Mouse (Mus musculus) heart, postnatal 0 days (tissue): ENCODE measurements around the gene Cd79b. TPM values are rescaled to one million over a fixed set of nuclear protein-coding genes. Genes with fewer than 3 reads are reported as not detected.
"Not testable (repeated sequence)": the region's sequence is repeated elsewhere in the genome, so short reads cannot be mapped to it uniquely, and the experiment has no call there.

Source experiments
- ATAC-seq: fragments of 200-750 bp; cut with Nextera tagmentation; 2 replicates; pipeline ENCODE4 v1.8.0; 2017; ENCODE audit warnings: low read depth, moderate number of reproducible peaks, moderate library complexity; ENCODE audit not compliant: insufficient read depth
- DNase-seq: peaks from one replicate; pipeline ENCODE4 v3.0.0-alpha.2; 2016; ENCODE audit warnings: low spot score
- H3K27ac ChIP-seq: fragments of 300-500 bp; sonication (generic); 2 replicates; pipeline ENCODE4 v1.5.1; 2014; ENCODE audit warnings: low read depth, mild to moderate bottlenecking
- H3K27me3 ChIP-seq: fragments of 300-500 bp; sonication (generic); 2 replicates; pipeline ENCODE4 v1.6.1; 2014; ENCODE audit warnings: low read length, mixed read lengths; ENCODE audit not compliant: control insufficient read depth, insufficient read depth
- H3K36me3 ChIP-seq: fragments of 300-500 bp; sonication (generic); replicated peaks from 2 replicates; pipeline ENCODE4 v1.6.1; 2014; ENCODE audit warnings: low read length, mixed read lengths; ENCODE audit not compliant: control insufficient read depth, insufficient read depth
- H3K4me1 ChIP-seq: fragments of 300-500 bp; sonication (generic); 2 replicates; pipeline ENCODE4 v1.6.1; 2014; ENCODE audit warnings: antibody characterized with exemption; ENCODE audit not compliant: control insufficient read depth, insufficient read depth
- H3K4me2 ChIP-seq: fragments of 300-500 bp; sonication (generic); 2 replicates; pipeline ENCODE4 v1.6.1; 2014; ENCODE audit warnings: low read depth, mild to moderate bottlenecking, low read length, moderate library complexity
- H3K4me3 ChIP-seq: fragments of 300-500 bp; sonication (generic); 2 replicates; pipeline ENCODE4 v1.5.1; 2014; ENCODE audit warnings: low read depth, low read length
- H3K9ac ChIP-seq: fragments of 300-500 bp; sonication (generic); replicated peaks from 2 replicates; pipeline ENCODE4 v1.6.1; 2014; ENCODE audit warnings: low read depth, low read length, mixed read lengths
- H3K9me3 ChIP-seq: fragments of 300-500 bp; sonication (generic); replicated peaks from 2 replicates; pipeline ENCODE4 v1.6.1; 2016; ENCODE audit warnings: low read length; ENCODE audit not compliant: control insufficient read depth
- CTCF ChIP-seq: IDR thresholded peaks from 2 replicates; pipeline ENCODE4 v1.5.1; 2016; ENCODE audit warnings: antibody characterized with exemption, control low read depth, low read depth
- EP300 ChIP-seq: IDR thresholded peaks from 2 replicates; pipeline ENCODE4 v1.6.1; 2016; ENCODE audit warnings: antibody characterized with exemption, low read depth
- WGBS: fragments of 180-500 bp; shearing (Covaris S2); extraction: QIAGEN DNeasy Blood & Tissue Kit; methylation state at CpG from one replicate; pipeline ENCODE4 v1.1.7; 2014; 5-methylcytosine and 5-hydroxymethylcytosine counted together
- polyA plus RNA-seq: library from polyadenylated mRNA; unstranded; fragments of >200 nt; fragmentation: Nextera tagmentation; extraction: Ambion mirVana; gene quantifications from 2 replicates; pipeline ENCODE4 v1.2.1, GENCODE M21; 2015
- total RNA-seq: library from RNA; depleted of rRNA; stranded (reverse); fragments of >200 nt; gene quantifications from 2 replicates; pipeline ENCODE4 v1.2.3, GENCODE M21; 2014; ENCODE audit warnings: low replicate concordance

Cd79b gene
- total and polyA plus RNA-seq, 2 experiments from 2014 or later = 0.19 to 1.2 TPM

- no peak overlapping the region for H3K4me3 ChIP-seq
- WGBS = 53% methylated on average over 4 of the region's 4 CpGs
- no peak for TF ChIP-seq EP300
- no peak for TF ChIP-seq CTCF
These were observed 37.4 kb upstream of the Cd79b start for GRCm38 (mm10) chr11:106351941-106352340.

GRCm38 (mm10) chr11:106351253-106351652, 36.7 kb upstream of the Cd79b start:
- Histone ChIP-seq H3K27ac (no peak overlapping the region), H3K4me1 (peaks cover 10% of the 10 kb centered on the region), H3K9me3 (no peaks in the 10 kb centered on the region), H3K4me3 (no peak overlapping the region), H3K4me2 (no peak overlapping the region), H3K9ac (no peak overlapping the region), H3K27me3 (no peaks in the 10 kb centered on the region), H3K36me3 (no peaks in the 10 kb centered on the region)
- ATAC-seq (no peak), DNase-seq (no peak)
- 66% methylated on average over 3 of the region's 3 CpGs for WGBS
- TF ChIP-seq EP300 (no peak), CTCF (no peak)

More at GRCm38 (mm10) chr11:106351941-106352340, 37.4 kb upstream of the Cd79b start:
- no peak for ATAC-seq
- Histone ChIP-seq H3K9ac (no peak overlapping the region), H3K36me3 (no peaks in the 10 kb centered on the region), H3K4me1 (peaks cover 10% of the 10 kb centered on the region), H3K27ac (no peak overlapping the region), H3K4me2 (no peak overlapping the region), H3K27me3 (no peaks in the 10 kb centered on the region), H3K9me3 (no peaks in the 10 kb centered on the region)
- DNase-seq = no peak

- TF ChIP-seq CTCF = no peak
- no peaks in the 10 kb centered on the region for H3K9me3 ChIP-seq
- no peak overlapping the region for H3K4me3 ChIP-seq
- DNase-seq (no peak), ATAC-seq (no peak; the same call in 1 of the 2 replicates)
- H3K4me1 ChIP-seq = peaks cover 7% of the 10 kb centered on the region
- no peak overlapping the region for H3K27ac ChIP-seq
- H3K9ac ChIP-seq = no peak overlapping the region
- H3K4me2 ChIP-seq = no peak overlapping the region
- H3K27me3 ChIP-seq = no peaks in the 10 kb centered on the region
- no peaks in the 10 kb centered on the region for H3K36me3 ChIP-seq
- WGBS = 67% methylated on average over 5 of the region's 5 CpGs
These were observed 36.3 kb upstream of the Cd79b start for GRCm38 (mm10) chr11:106350853-106351252.

GRCm38 (mm10) chr11:106349772-106350171, 35.2 kb upstream of the Cd79b start:
- no peak for TF ChIP-seq EP300
- TF ChIP-seq CTCF = no peak
- 60% methylated on average over 6 of the region's 6 CpGs for WGBS

GRCm38 (mm10) chr11:106344910-106345309, 30.3 kb upstream of the Cd79b start:
- 36% methylated on average over 6 of the region's 6 CpGs for WGBS
- 0 out of 2 replicates have a peak, but pooled peaks cover 4% of the 10 kb centered on the region for H3K4me1 ChIP-seq
- H3K4me2 ChIP-seq = no peak overlapping the region
- no peak for ATAC-seq
- H3K36me3 ChIP-seq = no peaks in the 10 kb centered on the region
- H3K9me3 ChIP-seq = no peaks in the 10 kb centered on the region
- H3K27ac ChIP-seq = no peak overlapping the region
- no peak overlapping the region for H3K4me3 ChIP-seq
- H3K9ac ChIP-seq = no peak overlapping the region
- no peak for DNase-seq
- no peaks in the 10 kb centered on the region for H3K27me3 ChIP-seq
- TF ChIP-seq CTCF (no peak), EP300 (no peak)

More at GRCm38 (mm10) chr11:106349772-106350171, 35.2 kb upstream of the Cd79b start:
- H3K4me2 ChIP-seq = no peak overlapping the region
- no peaks in the 10 kb centered on the region for H3K36me3 ChIP-seq
- no peak overlapping the region for H3K9ac ChIP-seq
- no peak for DNase-seq
- H3K27me3 ChIP-seq = no peaks in the 10 kb centered on the region
- H3K4me3 ChIP-seq = no peak overlapping the region
- no peaks in the 10 kb centered on the region for H3K9me3 ChIP-seq
- no peak overlapping the region for H3K27ac ChIP-seq
- no peak for ATAC-seq
- H3K4me1 ChIP-seq = no peaks in the 10 kb centered on the region

DNA sequence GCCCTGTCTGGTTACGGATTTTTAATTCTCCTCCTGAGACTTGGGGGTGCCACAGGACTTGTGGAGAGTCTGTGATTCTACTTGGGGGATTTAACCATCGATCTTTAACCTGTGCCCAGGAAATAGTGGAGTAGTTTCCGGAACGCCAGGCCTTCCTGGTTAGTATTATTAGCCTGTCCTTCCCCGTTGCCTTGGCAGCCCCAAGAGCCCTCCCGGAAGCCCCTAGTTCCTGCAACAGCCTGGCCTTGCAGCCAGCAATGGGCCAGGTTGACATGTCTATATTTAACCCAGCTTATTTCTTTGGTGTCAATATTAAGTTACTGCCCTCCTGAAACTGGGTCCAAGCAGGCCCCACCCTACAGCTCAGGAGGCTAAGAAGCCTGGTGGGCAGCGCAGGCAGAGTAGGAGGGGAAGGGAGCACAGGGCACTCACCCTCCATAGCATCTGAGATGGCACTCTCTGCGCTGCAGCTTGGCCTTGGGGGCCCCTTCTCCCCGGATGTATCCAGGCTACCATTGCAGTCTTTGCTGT, 26.5 kb upstream of the Cd79b start:
- Histone ChIP-seq H3K9me3 (no peaks in the 10 kb centered on the region), H3K4me2 (no peak overlapping the region), H3K4me3 (no peak overlapping the region), H3K27ac (no peak overlapping the region), H3K27me3 (no peaks in the 10 kb centered on the region), H3K36me3 (no peaks in the 10 kb centered on the region), H3K4me1 (0 out of 2 replicates have a peak, but pooled peaks cover 4% of the 10 kb centered on the region), H3K9ac (no peak overlapping the region)
- DNase-seq (no peak), ATAC-seq (no peak)
- 61% methylated on average over 9 of the region's 9 CpGs for WGBS
- TF ChIP-seq EP300 (no peak), CTCF (no peak)

- H3K4me2 ChIP-seq, DNase-seq, H3K4me1 ChIP-seq, H3K27ac ChIP-seq, ATAC-seq, H3K9ac ChIP-seq, H3K36me3 ChIP-seq, H3K4me3 ChIP-seq, H3K27me3 ChIP-seq, H3K9me3 ChIP-seq: not testable (repeated sequence)
- WGBS = 73% methylated on average over 4 of the region's 4 CpGs
These were observed 24.8 kb upstream of the Cd79b start for GRCm38 (mm10) chr11:106339323-106339722.
